Mouse (Mus musculus) duodenum, adult 2 months (tissue): ENCODE measurements around the gene Aip. TPM values are rescaled to one million over a fixed set of nuclear protein-coding genes. Genes with fewer than 3 reads are reported as not detected.

Experiments used
- polyA plus RNA-seq: library from polyadenylated mRNA; depleted of rRNA; stranded (reverse); fragments of >200 nt; gene quantifications from 2 replicates; pipeline ENCODE4 v1.2.3, GENCODE M21; 2012; ENCODE audit warnings: low replicate concordance; rRNA removed

The Aip gene
- polyA plus RNA-seq = 38.1 and 59.6 TPM in 2 replicates

DNA sequence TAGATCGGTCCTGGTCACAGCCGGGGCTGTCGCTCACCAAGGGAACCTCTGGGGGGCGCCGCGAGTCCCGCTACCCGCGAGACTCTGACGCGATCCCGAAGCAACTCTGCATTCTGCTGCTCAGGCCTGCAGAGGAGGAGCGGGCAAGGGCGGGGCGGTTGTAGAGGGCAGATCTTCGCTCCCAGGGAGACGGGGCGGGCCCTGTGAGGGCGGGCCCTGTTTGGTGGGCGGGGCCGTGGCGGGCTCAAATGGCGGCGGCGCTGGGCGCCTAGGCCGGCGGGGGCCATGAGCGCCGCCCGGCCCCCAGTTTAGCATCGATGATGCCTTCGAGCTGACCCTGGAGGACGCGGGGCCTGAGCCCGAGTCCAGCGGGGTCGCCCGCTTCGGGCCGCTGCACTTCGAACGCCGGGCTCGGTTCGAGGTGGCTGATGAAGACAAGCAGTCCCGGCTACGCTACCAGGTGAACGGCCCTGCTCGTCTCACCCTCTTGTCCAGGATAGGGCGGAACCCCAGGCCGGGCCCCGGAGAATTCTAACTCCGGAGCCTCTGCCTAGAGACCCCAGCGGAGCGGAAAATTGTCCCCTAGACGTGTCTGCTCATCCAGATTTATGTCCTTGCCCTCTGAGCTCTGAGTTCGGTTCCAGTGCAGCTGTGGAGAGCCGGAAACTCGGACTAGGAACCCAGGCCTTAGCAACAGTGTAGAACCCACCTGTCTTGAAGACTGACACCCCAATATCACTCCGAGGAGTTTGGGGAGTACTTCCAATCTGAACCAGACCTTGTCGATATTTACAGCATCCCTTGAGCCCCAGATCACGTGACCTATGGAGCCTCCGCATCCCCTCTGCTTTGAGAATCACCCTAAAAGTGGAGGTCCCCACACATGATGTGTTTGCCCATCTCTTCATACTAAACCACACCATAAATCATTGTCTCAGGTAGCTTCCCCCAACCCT lies at the start of gene Aip:
Aip (minus strand) TSS at position 118 of the 956 bp plus-strand sequence.

DNA sequence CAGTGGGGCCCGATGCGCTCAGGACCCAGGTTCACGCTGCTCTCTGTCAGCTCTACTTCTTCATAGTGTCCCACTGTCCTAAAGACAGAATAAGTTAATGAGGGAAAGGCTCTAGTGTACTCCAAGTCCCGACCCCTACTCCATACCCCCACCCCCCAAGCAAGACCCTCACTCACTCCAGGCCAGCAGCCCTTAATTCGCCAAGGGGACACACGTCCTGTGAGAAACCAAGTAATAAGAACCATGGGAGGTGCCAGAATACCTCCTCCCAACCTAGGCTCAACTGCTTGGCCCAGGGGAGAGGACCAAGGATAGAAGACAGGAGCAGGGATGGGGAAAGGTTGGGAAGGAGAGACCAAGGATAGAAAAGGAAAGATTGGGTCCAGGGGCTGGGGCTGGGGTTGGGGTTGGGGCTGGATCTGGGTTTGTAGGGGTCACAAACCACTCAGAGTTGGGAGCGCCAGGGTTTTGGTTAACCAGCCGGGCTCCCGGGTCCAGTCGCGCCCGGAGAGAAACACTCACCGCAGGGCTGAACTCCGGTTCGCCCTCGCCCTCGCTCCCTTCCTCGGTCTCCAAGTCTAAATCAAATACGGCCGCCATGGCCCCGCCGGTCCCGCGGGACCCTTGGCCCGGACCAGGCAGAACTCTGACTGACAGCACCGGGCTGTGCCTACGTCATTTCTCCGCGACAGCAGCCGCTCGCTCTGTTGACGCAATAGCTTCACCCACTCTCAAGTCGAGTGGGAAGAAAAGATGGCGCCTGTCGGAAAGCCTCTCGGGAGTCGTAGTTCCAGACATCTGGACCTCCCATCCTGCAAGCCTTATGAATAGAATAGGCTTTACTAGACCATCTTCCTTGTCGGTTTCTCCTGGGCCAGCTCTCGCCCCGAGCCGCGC lies 37.2 kb upstream of the Aip start, which contains the start of gene Rps6kb2:
Rps6kb2 (minus strand) TSS at position 709 of the 897 bp plus-strand sequence.

DNA sequence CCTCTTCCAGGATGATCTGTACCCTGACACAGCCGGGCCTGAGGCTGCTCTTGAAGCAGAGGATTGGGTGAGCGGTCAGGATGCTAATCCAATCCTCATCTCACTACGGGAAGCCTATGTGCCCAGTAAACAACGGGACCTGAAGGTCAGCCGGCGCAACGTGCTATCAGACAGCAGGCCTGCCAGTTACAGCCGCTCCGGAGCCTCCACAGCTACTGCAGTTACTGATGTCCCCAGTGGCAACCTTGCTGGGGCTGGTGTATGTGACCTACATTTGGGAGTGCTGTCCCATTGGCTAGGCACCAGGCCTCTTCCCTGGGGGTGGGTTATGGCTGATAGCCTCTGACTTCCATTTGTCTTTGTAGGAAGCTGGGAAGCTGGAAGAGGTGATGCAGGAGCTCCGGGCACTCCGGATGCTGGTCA lies 27.6 kb upstream of the Aip start, which contains the start of gene Ptprcap:
Ptprcap (plus strand) TSS at position 373 of the 423 bp plus-strand sequence.

DNA sequence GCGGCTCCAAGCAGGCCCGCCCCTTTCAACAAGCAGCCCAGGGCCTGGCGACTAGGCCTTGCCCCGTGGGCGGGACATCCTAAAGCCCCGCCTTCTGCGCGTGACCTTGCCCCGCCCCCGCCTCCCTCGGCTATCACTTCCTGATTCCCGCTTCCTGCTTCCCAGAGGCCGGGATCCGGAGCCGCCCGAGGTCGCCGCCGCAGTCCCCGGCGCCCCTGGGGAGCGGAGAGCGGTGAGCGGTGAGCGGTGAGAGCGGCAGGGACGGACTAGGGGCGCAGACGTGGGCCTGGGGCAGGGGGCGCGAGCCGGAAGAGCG lies 22.8 kb upstream of the Aip start, which contains the start of gene Coro1b:
Coro1b (plus strand) TSS at position 129 of the 316 bp plus-strand sequence.

DNA sequence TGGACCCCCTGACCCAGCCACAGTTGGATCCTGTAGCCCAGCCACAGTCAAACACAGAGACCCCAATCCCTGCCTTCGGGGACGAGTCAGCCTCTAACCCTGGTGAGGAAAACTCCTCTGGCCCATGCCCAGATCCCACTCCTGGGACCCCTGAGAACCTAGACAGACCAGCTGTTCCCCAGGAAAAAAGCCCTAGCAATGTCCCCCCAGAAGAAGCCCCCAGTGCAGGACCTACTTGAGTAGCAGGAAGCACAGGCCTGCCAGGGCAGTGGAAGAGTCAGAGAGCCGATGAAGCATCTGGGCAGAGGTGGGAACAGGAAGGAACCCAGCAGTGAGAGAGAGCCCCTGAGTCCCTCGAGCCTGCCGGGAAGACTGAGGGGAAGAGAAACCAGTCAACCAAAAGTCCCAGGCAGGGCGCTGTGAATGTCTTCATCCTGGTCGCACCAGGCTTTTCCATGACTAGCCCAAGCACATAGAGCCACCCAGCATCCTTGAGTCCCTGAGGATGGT lies 18.2 kb upstream of the Aip start, which contains the start of gene Cabp4:
Cabp4 (minus strand) TSS at position 275 of the 510 bp plus-strand sequence.

DNA sequence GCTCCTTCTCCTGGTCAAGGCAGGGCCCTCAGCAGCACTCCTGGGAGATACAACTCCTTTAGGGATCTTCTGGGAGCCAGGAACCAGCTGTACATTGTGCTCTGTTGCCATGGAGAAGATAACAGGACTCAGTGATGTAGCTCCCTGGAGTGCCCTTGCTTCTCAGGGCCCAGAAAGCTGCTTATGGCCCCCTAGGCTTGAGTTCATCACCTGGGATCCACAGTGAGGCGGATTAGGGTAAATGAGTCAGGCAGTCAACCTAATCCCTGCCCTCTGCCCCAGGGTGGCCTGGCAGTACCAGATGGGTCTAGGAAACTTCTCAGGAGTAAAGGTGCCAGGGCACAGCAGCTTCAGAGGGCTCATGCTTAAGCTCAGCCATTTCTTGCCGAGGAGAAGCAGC lies 13.8 kb upstream of the Aip start, which contains the start of gene Gpr152:
Gpr152 (plus strand) TSS at position 342 of the 400 bp plus-strand sequence.

DNA sequence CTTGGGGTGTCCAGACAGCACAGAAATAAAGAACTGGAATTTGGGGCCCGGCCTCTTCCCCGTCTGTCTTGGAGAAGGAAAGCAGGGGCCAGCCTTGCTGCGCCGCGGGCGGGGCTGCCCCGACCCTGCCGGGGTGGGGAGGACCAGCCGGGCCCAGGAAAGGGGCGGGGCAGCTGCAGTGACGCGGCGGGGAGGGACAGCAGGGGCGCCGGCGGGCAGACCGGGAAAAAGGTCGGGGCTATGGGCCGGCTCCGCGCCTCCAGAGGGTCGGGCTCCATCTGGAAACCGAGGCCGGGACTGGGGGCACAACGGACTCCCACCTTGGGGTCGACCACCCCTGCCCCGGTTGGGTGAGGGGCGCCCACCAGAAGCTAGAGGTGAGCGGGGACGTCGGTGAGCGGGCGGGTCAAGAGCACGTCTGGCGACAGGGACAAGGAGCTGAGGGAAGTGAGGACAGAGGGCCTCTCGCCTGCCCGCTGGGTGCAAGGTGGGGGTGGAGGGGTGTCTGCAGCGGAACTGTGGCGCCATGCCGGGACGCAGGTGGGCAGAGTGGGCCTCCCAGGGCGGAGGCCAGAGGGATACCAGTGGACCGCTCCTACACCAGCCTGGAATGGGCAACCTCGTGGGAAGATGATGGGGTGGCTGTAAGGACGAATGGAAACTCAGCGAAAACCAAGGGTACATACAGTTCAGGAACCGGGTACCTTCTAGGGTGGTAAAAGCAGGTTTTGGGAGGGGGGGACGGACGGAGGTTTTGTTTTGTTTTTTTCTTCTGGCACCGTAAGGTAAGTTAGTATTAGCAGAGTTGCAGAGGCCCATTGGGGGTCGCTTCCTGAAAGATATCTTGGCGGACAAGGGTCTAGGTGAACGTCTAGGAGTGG lies 25.6 kb downstream of the Aip start, which contains the start of gene Pitpnm1:
Pitpnm1 (plus strand) TSS at position 162 of the 881 bp plus-strand sequence.

DNA sequence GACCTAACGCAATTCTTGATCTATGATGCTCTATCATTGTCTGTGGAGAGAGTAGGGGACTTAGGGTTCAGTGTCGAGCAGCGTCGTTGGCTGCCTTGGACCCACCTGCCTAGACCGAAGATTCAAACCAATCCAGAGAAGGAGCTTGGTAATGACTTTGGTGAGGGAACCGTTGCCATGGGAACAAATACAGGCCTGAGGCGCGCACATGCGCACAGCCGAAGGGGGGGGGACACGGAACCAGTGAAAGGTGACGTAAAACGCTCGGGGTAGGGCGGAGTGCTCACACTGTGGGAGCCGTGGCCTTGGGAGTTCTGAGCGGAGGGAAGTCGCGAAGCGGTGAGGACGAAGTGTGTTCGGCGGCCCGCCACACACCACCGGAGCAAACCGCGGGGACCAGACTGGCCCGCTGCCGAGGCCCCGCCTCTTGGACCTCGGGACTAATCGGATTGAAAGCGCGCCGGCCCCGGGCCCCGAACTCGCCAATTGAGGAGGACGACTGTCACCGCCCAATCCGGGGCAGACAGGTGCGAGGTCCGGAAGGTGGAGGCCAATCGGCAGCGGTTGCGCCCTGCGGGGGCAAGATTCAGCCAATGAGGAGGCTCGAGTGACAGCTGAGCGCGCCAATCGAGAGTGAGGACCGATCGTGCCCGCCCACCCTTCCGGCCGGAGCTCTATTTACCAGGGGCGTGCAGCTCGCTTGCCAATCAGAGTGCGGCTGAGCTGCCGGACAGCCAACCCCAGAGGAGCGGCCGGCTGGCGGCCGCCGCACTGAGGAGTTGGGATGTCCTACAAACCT lies 28.8 kb downstream of the Aip start, which contains the start of gene Cdk2ap2:
Cdk2ap2 (plus strand) TSS at position 541 of the 799 bp plus-strand sequence.

DNA sequence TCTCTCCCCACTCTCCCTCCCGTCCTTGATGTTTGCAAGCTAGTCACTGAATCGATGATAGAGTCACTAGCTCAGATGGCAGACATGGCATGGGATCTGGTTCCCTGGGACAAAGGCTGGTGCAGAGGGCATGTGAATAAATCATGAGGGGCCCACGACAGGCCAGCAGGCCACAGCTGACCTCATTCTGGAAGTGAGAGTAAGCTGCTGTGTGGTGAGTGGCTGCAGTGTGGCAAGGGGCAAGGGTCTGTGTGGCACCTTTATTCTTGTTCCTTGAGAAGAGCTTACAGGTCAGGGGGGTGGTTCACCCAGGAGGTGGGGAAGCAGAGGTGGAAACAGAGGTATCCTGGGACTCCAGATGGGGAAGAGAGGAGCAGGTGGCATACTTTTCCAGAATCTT lies 44.3 kb downstream of the Aip start, which contains the start of gene Cabp2:
Cabp2 (plus strand) TSS at position 185 of the 400 bp plus-strand sequence.

Other genes starting within 250 kb of the Aip start
- gene Tcirg1, start 218.7 kb downstream of the Aip start, polyA plus RNA-seq = 151 and 158 TPM in 2 replicates
- gene Ndufs8, start 213.1 kb downstream of the Aip start, polyA plus RNA-seq = 282 and 420 TPM in 2 replicates
- gene Aldh3b1, start 196.1 kb downstream of the Aip start, polyA plus RNA-seq = 34.0 and 57.2 TPM in 2 replicates
- 99.1 and 127 TPM in 2 replicates for gene Unc93b1, start 190.7 kb downstream of the Aip start, polyA plus RNA-seq
- gene Aldh3b3, start 167.2 kb downstream of the Aip start, polyA plus RNA-seq = not detected in 2 replicates
- gene Aldh3b2, start 153.5 kb downstream of the Aip start, polyA plus RNA-seq = 0.58 and 1.3 TPM in 2 replicates
- 136 and 319 TPM in 2 replicates for gene Acy3, start 139.3 kb downstream of the Aip start, polyA plus RNA-seq
- 0.28 TPM in 1 of 2 replicates, not detected in the other for gene Tbx10, start 133.1 kb downstream of the Aip start, polyA plus RNA-seq
- 26.8 and 33.7 TPM in 2 replicates for gene Nudt8, start 125.3 kb downstream of the Aip start, polyA plus RNA-seq
- 0.97 and 1.6 TPM in 2 replicates for gene Gm49405, start 125.2 kb downstream of the Aip start, polyA plus RNA-seq
- 9.0 and 9.5 TPM in 2 replicates for gene Doc2g, start 122.5 kb downstream of the Aip start, polyA plus RNA-seq
- 160 and 198 TPM in 2 replicates for gene Ndufv1, start 113.1 kb downstream of the Aip start, polyA plus RNA-seq
- 2,340 and 2,743 TPM in 2 replicates for gene Gstp1, start 87.9 kb downstream of the Aip start, polyA plus RNA-seq
- 291 and 464 TPM in 2 replicates for gene Gstp2, start 79.8 kb downstream of the Aip start, polyA plus RNA-seq
- gene Gstp3, start 66.3 kb downstream of the Aip start, polyA plus RNA-seq = 13.8 and 20.0 TPM in 2 replicates
- 9.6 TPM in 1 of 2 replicates, not detected in the other for gene Cabp2, start 44.3 kb downstream of the Aip start, polyA plus RNA-seq
- 348 and 507 TPM in 2 replicates for gene Cdk2ap2, start 28.7 kb downstream of the Aip start, polyA plus RNA-seq
- gene Pitpnm1, start 25.9 kb downstream of the Aip start, polyA plus RNA-seq = 152 and 179 TPM in 2 replicates
- gene Gpr152, start 13.9 kb upstream of the Aip start, polyA plus RNA-seq = 0.04 TPM in 1 of 2 replicates, not detected in the other
- gene Cabp4, start 18.2 kb upstream of the Aip start, polyA plus RNA-seq = 0.22 and 0.57 TPM in 2 replicates
- 265 and 317 TPM in 2 replicates for gene Coro1b, start 22.8 kb upstream of the Aip start, polyA plus RNA-seq
- gene Ptprcap, start 27.7 kb upstream of the Aip start, polyA plus RNA-seq = 94.5 and 168 TPM in 2 replicates
- 49.5 and 55.8 TPM in 2 replicates for gene Rps6kb2, start 37.5 kb upstream of the Aip start, polyA plus RNA-seq
- 1.9 and 3.4 TPM in 2 replicates for gene Carns1, start 49.6 kb upstream of the Aip start, polyA plus RNA-seq
- 8.6 and 23.0 TPM in 2 replicates for gene Tbc1d10c, start 65.4 kb upstream of the Aip start, polyA plus RNA-seq
- gene Ppp1ca, start 66.2 kb upstream of the Aip start, polyA plus RNA-seq = 237 and 257 TPM in 2 replicates
- 12.2 and 12.9 TPM in 2 replicates for gene Rad9a, start 75.8 kb upstream of the Aip start, polyA plus RNA-seq
- gene Clcf1, start 88.4 kb upstream of the Aip start, polyA plus RNA-seq = 6.8 and 12.7 TPM in 2 replicates
- not detected in 2 replicates for gene AC109138.7, start 88.5 kb upstream of the Aip start, polyA plus RNA-seq
- gene Pold4, start 106.0 kb upstream of the Aip start, polyA plus RNA-seq = 67.0 and 146 TPM in 2 replicates
- 70.2 and 100 TPM in 2 replicates for gene Ssh3, start 143.3 kb upstream of the Aip start, polyA plus RNA-seq
- gene Ankrd13d, start 157.3 kb upstream of the Aip start, polyA plus RNA-seq = 0.83 and 3.0 TPM in 2 replicates
- 75.3 and 106 TPM in 2 replicates for gene Grk2, start 180.4 kb upstream of the Aip start, polyA plus RNA-seq